Mouse (Mus musculus) heart, postnatal 25 days (tissue): Measurements from ENCODE around the gene Arid3b. TPM values are rescaled to one million over a fixed set of nuclear protein-coding genes. Genes with fewer than 3 reads are reported as not detected.
"Not testable (repeated sequence)": the region's sequence is repeated elsewhere in the genome, so short reads cannot be mapped to it uniquely, and the experiment has no call there.

Experiments used
- DNase-seq: peaks from one replicate; pipeline ENCODE4 v3.0.0; 2022; ENCODE audit warnings: low spot score
- intact Hi-C: fragments of 180-260 bp; cut with DNase I; formaldehyde crosslinking; loops from one replicate; pipeline ENCODE4 v1.15.1; 2025
- total RNA-seq, 2 experiments: library from RNA; stranded (reverse); gene quantifications; 2 replicates each; pipeline ENCODE4 v1.2.3; 2021

Gene Arid3b
- total RNA-seq: 1 to 10 TPM; 2.9 to 5.7 TPM

DNA sequence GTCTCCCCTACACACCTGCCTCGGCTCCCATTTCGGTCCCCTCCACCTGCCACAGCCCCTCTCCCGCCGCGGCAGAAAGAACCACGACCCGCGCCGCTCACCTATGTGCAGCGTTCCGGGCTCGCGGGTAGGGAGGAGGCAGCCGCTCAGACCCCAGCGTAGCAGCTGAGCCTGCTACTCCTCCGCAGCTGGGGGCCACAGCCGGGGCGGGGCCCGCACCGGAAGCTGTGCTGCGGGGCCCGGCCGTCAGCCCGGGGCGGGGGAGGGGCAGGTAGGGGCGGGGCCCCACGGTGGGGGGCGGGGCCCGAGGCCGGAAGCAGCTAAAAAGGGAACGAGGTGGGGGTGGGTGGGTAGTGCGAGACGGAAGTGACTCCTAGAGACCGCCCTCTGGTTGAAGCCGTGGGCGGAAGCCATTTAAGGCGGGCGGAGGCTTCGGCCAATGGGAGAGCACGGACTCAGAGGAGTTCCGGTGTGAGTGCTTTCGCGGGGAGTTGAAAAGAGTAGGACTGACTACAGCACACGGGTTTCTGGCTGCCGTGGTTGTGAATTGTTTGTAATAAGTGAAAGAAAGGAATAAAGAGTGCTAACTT, at the start of gene Arid3b:
Gene Arid3b, minus strand, starts transcription at position 213 of the 590 bp plus-strand sequence.
- DNase-seq: peak; percentile 86
- intact Hi-C loops: no loop called here

GRCm38 (mm10) chr9:57883413-57883812, 46.8 kb upstream of the Arid3b start:
- intact Hi-C loops: no loop called here
- DNase-seq: no peak

- DNase-seq, intact Hi-C loops: not testable (repeated sequence)
Observed at GRCm38 (mm10) chr9:57881781-57882180, 45.2 kb upstream of the Arid3b start.

DNA sequence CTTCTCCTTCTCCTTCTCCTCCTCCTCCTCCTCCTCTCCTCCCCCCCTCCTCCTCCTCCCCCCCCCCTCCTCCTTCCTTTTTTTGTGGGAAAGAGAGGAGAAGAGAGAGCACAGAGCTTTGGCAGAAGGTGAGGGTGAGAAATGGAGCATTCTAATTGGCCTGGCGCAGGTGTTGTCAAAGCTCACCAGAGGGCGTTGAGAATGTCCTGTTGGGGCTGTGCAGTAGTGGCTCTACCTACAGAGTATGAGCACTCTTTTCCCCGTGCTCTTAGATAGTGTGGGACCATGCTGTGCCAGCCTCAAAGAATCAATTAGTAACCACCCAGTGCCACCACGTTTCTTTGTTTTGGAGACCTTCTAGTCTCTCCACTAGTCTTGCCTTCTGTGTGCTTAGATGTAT, 43.7 kb upstream of the Arid3b start:
- intact Hi-C loops: no loop called here

GRCm38 (mm10) chr9:57879213-57879612, 42.6 kb upstream of the Arid3b start:
- intact Hi-C loops: no loop called here
- DNase-seq: no peak

More for the DNA sequence above, 43.7 kb upstream of the Arid3b start:
- DNase-seq: no peak

GRCm38 (mm10) chr9:57874994-57875393, 38.4 kb upstream of the Arid3b start:
- intact Hi-C loops: no loop called here
- no peak for DNase-seq

- intact Hi-C loops: no loop called here
- DNase-seq: no peak
Observed at GRCm38 (mm10) chr9:57874134-57874533, 37.5 kb upstream of the Arid3b start.

DNA sequence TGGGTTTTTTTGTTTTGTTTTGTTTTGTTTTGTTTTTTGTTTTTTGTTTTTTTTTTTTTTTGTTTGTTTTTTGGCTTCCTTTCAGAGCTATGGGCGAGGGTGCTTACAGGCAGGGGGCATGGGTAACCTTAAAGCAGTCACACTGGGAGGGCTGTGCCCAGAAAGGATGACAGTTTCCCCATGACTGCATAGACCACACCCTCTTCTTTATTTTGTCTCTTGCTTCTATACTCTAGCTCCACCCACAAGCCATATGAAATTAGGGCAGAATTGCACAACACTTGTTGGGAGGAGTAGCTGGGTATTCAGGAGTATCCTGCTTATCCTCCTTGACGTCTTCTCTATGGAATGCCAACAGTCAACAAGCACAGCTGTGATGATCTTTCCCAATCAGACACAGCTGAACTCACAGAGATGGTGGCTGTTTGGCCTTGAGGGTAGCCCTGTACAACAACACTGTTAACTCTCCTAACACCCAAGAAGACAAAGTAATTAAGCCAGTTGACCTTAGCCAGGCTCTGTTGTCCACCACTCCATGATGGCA, 33.8 kb upstream of the Arid3b start:
- intact Hi-C loops: no loop called here
- DNase-seq: no peak

- intact Hi-C loops: no loop called here
- no peak for DNase-seq
Observed at GRCm38 (mm10) chr9:57868767-57869166, 32.2 kb upstream of the Arid3b start.

DNA sequence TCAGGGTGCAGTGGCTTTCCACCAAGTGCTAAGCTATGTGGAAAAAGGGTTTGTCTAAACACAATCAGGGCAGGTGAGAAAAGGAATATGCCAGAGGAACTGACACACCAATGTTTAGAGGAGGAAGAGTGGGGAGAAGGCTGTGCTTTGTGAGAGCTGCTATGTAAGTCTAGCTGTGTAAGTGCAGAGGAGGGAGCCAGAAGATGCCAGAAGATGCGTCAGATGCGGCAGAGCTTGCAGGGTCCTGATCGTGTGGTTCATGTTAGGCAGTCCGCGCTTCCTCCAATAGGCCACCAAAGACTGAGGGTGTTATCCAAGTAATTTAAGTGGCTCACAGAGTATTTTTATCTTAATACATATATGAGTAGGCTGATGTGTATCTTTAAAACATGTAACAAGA, 31.3 kb upstream of the Arid3b start:
- intact Hi-C loops: no loop called here
- DNase-seq: no peak

DNA sequence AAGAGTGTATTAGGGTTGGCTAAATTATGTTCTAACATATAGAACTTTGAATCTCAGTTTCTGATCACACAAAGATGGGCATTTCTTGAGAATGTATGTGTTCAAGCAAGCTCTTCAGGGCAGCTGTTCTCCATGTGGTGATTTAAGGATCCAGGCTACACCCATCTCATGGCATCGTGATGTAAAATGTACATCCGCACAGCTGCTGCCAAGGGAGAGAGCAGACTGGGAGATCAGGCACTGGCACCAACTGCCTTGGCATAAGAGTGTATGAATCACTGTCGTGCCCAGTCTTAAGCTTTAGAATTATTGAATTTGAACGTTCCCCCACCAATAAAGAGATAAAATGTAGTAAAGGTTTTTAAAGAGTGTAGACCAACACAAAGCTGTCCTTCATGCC, 30.6 kb upstream of the Arid3b start:
- intact Hi-C loops: no loop called here

DNA sequence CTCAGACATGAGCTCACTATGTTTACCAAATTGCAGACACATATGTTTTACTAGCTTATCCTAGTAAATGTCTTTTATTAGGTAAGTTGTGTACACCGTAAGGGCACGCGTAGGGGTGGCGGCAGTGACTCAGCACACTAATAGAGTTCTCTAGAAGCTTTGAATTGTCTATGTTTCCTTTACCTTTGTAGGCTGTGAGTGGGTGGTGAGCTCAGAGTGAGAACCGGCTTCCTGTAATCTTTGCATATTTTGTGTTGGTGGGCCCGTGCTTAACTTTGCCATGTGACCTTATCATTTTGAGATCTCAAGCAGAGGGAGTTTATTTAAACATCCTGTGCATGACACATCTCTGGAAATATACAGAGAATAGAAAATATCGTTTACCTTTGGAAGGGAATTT, 29.9 kb upstream of the Arid3b start:
- intact Hi-C loops: no loop called here
- DNase-seq: no peak

More for the DNA sequence above, 30.6 kb upstream of the Arid3b start:
- no peak for DNase-seq

GRCm38 (mm10) chr9:57864336-57864735, 27.7 kb upstream of the Arid3b start:
- no peak for DNase-seq
- intact Hi-C loops: loop anchor here (5.0 kb wide), 2 partner anchors 43 to 73 kb away; no protein-coding TSS in a partner anchor

DNA sequence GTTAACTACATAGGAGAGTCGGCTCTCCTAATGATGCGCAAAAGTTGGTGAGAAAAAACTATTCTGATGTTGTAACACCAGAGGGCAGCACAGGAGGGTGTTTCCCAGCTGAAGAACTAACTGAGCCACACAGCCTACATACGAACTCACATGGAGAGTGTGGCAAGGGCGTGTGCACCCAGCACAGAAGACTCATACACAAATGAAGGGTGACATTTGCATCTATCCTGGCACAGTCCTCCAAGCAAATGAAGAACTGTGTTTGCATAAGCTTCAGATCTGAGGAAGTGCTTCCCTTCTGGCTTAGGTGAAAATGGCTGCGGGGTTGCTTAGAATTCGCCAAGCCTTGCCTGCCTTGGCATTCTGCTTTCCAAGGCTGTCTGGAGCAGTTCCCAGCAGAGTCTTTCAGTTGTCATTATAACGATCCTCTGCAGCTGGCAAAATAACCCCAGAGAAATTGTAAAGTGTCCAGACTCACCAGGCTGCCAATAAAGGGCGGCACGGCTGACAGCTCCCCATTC, 25.4 kb upstream of the Arid3b start:
- no peak for DNase-seq
- intact Hi-C loops: loop anchor here (5.0 kb wide), 2 partner anchors 45 to 75 kb away; no protein-coding TSS in a partner anchor

- DNase-seq: no peak
- intact Hi-C loops: no loop called here
Observed at GRCm38 (mm10) chr9:57856456-57856855, 19.9 kb upstream of the Arid3b start.

DNA sequence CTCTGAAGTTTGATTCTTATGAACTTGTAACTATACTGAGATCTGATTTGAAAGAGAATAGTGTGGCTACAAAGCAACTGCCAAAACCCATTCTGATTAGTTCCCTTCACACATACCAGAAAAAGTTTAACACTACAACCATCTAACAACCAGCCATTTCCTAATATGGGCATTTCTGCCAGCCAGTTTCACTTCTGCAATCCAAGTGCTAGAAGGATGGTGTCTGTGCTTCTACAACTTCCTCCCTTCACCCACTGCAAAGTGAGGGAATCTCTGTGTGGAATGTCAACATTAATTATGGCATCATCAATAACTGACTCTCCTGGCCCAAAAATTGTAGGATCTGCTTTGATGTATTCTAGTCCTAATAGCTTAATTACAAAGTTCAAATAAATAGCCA, 17.7 kb upstream of the Arid3b start:
- intact Hi-C loops: no loop called here
- DNase-seq: no peak

DNA sequence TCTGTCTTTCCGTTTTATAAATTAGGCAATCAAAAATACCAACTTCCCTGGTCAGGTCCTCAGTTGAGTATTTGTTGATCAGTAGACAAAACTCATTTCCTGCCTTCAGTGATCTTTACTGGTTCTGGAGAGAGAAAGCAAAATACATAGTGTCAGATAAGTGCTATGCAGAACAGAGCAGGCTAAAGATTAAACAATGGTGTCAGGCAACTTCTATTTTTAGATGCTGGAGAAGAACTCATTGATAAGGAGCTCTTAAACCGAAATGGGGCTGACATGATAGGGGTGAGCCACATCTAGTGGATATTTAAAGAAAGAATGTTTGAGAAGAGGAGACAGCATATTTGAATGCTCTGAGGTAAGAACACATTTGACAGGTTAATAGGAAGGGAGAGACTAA, 2.4 kb upstream of the Arid3b start:
- DNase-seq: no peak
- intact Hi-C loops: no loop called here

- intact Hi-C loops: no loop called here
- DNase-seq: no peak
Observed at GRCm38 (mm10) chr9:57835841-57836514, 615 bp downstream of the Arid3b start.

- intact Hi-C loops: no loop called here
Observed at GRCm38 (mm10) chr9:57834629-57835417, 1.8 kb downstream of the Arid3b start.

DNA sequence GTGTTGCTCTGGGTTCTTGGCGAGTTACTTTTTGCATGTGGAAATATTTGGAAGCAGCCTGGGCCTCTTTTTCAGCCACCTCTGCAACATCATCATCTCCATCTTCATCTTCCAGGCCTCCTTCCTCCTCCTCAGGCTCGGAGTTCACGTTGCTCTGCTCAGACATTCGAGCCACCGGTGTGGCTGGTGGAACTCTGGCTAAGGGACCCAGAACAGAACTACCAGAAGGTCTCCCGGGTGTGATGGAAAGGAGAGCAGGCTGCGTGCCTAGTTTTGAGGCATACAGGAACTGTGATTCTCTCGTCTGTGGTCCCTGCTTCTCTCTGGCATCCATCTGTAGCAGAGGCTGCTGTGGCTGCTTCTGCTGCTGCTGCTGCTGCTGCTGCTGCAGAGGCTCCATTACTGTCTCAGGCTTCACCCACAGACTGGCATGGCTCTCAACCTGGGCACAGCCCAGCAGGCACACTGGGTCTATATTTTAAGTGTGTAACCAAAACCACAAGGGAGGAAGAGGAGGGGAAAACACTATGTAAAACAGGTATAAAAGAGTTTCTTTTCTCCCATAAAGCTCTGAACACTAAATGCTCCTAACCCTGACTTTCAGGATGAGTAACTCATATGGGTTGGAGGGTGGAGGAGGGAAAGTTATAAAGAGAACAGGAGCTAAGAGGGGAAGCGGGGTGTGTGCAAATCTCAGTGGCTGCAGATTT, 2.7 kb downstream of the Arid3b start:
- intact Hi-C loops: loop anchor here (2.0 kb wide), 1 partner anchor 67 kb away; no protein-coding TSS in a partner anchor

More at GRCm38 (mm10) chr9:57834629-57835417, 1.8 kb downstream of the Arid3b start:
- DNase-seq: no peak

More for the DNA sequence above, 2.7 kb downstream of the Arid3b start:
- no peak for DNase-seq
